Mouse (Mus musculus) retina, embryonic 14.5 days (tissue): ENCODE measurements around the gene Myo10.

ENCODE experiments used
- DNase-seq: peaks from one replicate; pipeline ENCODE4 v3.0.0-alpha.2; 2015; ENCODE audit warnings: low spot score

Gene Myo10

GRCm38 (mm10) chr15:25723281-25724113, 101.2 kb downstream of the Myo10 start:
- DNase-seq = no peak

GRCm38 (mm10) chr15:25724549-25724948, 102.2 kb downstream of the Myo10 start:
- DNase-seq = no peak

GRCm38 (mm10) chr15:25726814-25727213, 104.5 kb downstream of the Myo10 start:
- no peak for DNase-seq

- no peak for DNase-seq
Measured at GRCm38 (mm10) chr15:25728501-25728900, 106.2 kb downstream of the Myo10 start.

- peak; percentile 54 for DNase-seq
Measured at GRCm38 (mm10) chr15:25731053-25731452, 108.7 kb downstream of the Myo10 start.

- DNase-seq = peak; percentile 71
Measured at GRCm38 (mm10) chr15:25732758-25733428, 110.6 kb downstream of the Myo10 start.

GRCm38 (mm10) chr15:25733739-25734430, 111.6 kb downstream of the Myo10 start:
- DNase-seq = no peak

- no peak for DNase-seq
Measured at GRCm38 (mm10) chr15:25736531-25736930, 114.2 kb downstream of the Myo10 start.

GRCm38 (mm10) chr15:25740271-25740670, 117.9 kb downstream of the Myo10 start:
- no peak for DNase-seq

- no peak for DNase-seq
Measured at GRCm38 (mm10) chr15:25742196-25742595, 119.9 kb downstream of the Myo10 start.

- no peak for DNase-seq
Measured at GRCm38 (mm10) chr15:25751510-25751909, 129.2 kb downstream of the Myo10 start.

- DNase-seq = no peak
Measured at GRCm38 (mm10) chr15:25752597-25752996, 130.3 kb downstream of the Myo10 start.

GRCm38 (mm10) chr15:25753003-25753402, 130.7 kb downstream of the Myo10 start:
- DNase-seq = no peak

- no peak for DNase-seq
Measured at GRCm38 (mm10) chr15:25753878-25754277, 131.6 kb downstream of the Myo10 start.

GRCm38 (mm10) chr15:25754342-25754951, 132.1 kb downstream of the Myo10 start:
- DNase-seq = no peak

- DNase-seq = no peak
Measured at GRCm38 (mm10) chr15:25755536-25755935, 133.2 kb downstream of the Myo10 start.

- no peak for DNase-seq
Measured at GRCm38 (mm10) chr15:25756072-25756471, 133.7 kb downstream of the Myo10 start.

GRCm38 (mm10) chr15:25758037-25758436, 135.7 kb downstream of the Myo10 start:
- DNase-seq = peak; percentile 41

- no peak for DNase-seq
Measured at GRCm38 (mm10) chr15:25758500-25759086, 136.3 kb downstream of the Myo10 start.

GRCm38 (mm10) chr15:25760304-25760703, 138.0 kb downstream of the Myo10 start:
- peak; percentile 41 for DNase-seq

GRCm38 (mm10) chr15:25761049-25761448, 138.7 kb downstream of the Myo10 start:
- no peak for DNase-seq

- DNase-seq = peak; percentile 67
Measured at GRCm38 (mm10) chr15:25761800-25762211, 139.5 kb downstream of the Myo10 start.
